Mouse (Mus musculus): ENCODE data around the gene Mgmt. TPM values are rescaled to one million over a fixed set of nuclear protein-coding genes. Genes with fewer than 3 reads are reported as not detected.

Mgmt gene
- polyA plus RNA-seq, 1 experiment from 2014 or later, result 2.0 TPM

DNA sequence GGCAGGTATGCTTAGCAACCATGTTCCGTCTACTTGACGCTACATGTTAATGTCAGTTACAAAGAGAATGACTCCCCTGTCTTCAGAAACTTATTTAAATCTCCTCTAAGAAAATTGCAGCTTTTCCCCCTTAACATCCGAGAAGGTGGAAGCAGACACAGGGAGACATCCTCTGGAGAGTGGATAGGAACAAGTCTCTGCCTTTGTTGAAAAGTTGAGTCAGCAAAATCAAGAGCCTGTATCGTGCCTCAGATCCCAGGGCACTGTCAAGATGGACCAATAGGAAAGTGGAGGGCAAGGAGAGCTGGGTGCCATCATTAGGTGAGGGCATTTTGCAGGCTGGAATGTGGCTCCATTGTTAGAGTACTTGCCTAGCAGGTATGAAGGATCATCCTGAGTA, 172.6 kb downstream of the Mgmt start:
- Histone ChIP-seq H3K9me3 (no peaks in the 10 kb centered on the region), H3K4me2 (no peak overlapping the region), H3K9ac (no peak overlapping the region), H3K4me1 (replicated peaks) (peaks cover 17% of the 10 kb centered on the region), H3K27me3 (0 out of 2 replicates have a peak, but pooled peaks cover 3% of the 10 kb centered on the region), H3K4me3 (no peak overlapping the region), H3K27ac (replicated peaks) (no peak overlapping the region), H3K36me3 (no peaks in the 10 kb centered on the region)
- ATAC-seq (ENCODE audit: low read depth), result no peak
- WGBS, result 88% methylated on average over 4 of the region's 4 CpGs

DNA sequence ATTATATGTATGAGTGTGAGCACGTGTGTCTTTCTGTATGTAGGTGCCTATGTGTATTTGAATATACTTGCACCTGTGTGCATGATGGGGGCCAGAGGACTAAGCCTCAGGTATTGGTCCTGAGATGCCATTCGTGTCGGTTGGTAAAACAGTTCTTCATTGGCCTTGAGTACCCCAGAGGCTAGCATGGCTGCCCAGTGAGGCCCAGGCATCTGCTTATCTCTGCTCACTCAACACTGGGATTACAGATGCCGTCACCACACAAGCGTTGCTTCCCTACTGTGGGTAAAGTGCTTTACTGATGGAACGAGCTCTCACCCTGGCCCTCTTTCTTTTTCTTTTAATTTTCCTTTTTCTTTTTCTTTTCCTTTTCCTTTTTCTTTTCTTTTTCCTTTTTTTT, 173.3 kb downstream of the Mgmt start:
- ATAC-seq (ENCODE audit: low read depth), result no peak
- H3K4me2 ChIP-seq, result no peak overlapping the region
- H3K27me3 ChIP-seq, result 0 out of 2 replicates have a peak, but pooled peaks cover 3% of the 10 kb centered on the region
- H3K4me1 ChIP-seq (replicated peaks), result peaks cover 17% of the 10 kb centered on the region
- H3K27ac ChIP-seq (replicated peaks), result no peak overlapping the region
- no peak overlapping the region for H3K9ac ChIP-seq
- no peaks in the 10 kb centered on the region for H3K9me3 ChIP-seq
- no peaks in the 10 kb centered on the region for H3K36me3 ChIP-seq
- H3K4me3 ChIP-seq, result no peak overlapping the region
- 89% methylated on average over 6 of the region's 6 CpGs for WGBS

DNA sequence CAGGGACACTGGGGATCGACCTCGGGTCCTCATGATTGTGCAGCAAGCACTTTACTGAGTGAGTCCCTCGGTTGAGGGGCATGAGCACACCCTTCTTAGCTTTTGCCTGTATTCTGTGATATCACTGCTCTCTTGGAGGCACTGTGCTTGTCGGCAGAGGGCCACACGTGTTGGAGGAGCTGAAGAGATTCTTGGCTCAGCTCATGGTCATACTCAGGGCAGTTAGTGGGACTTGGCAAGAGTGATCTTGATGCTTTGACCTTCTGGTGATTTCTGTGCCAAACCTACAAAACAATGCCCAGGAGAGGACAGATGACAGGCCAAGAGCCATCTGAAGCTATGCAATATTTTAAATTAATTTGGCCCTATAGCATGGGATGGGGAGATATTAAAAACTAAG, 174.4 kb downstream of the Mgmt start:
- H3K9ac ChIP-seq, result no peak overlapping the region
- H3K36me3 ChIP-seq, result no peaks in the 10 kb centered on the region
- no peak overlapping the region for H3K27ac ChIP-seq (replicated peaks)
- H3K27me3 ChIP-seq, result 0 out of 2 replicates have a peak, but pooled peaks cover 3% of the 10 kb centered on the region
- no peak overlapping the region for H3K4me2 ChIP-seq
- 88% methylated on average over 5 of the region's 5 CpGs for WGBS
- no peak for ATAC-seq (ENCODE audit: low read depth)
- H3K4me3 ChIP-seq, result no peak overlapping the region
- H3K9me3 ChIP-seq, result no peaks in the 10 kb centered on the region
- H3K4me1 ChIP-seq (replicated peaks), result peaks cover 16% of the 10 kb centered on the region

DNA sequence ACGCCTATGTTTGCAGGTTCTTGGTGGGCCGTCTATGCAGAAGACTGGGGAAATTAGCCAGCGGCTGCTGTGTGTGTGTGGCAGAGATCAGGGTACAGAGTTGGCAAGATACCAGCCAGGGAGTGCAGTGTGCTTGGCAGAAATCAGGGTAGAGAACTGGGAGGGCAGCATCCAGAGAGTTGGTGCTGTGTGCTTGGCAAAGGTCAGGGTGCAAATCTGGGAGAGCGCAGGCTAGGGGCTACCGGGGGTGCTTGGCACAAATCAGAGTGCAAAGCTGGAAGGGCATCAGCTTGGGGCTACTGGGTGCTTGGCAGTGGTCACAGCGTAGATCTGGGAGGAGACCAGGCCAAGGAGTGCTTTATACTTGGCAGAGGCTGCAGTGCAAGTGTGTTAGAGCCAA, 175.4 kb downstream of the Mgmt start:
- Histone ChIP-seq H3K27me3 (0 out of 2 replicates have a peak, but pooled peaks cover 3% of the 10 kb centered on the region), H3K27ac (replicated peaks) (no peak overlapping the region), H3K9me3 (no peaks in the 10 kb centered on the region), H3K4me1 (replicated peaks) (peaks cover 8% of the 10 kb centered on the region), H3K4me3 (no peak overlapping the region), H3K36me3 (no peaks in the 10 kb centered on the region), H3K9ac (no peak overlapping the region), H3K4me2 (no peak overlapping the region)
- 95% methylated on average over 6 of the region's 6 CpGs for WGBS
- ATAC-seq (ENCODE audit: low read depth), result no peak

DNA sequence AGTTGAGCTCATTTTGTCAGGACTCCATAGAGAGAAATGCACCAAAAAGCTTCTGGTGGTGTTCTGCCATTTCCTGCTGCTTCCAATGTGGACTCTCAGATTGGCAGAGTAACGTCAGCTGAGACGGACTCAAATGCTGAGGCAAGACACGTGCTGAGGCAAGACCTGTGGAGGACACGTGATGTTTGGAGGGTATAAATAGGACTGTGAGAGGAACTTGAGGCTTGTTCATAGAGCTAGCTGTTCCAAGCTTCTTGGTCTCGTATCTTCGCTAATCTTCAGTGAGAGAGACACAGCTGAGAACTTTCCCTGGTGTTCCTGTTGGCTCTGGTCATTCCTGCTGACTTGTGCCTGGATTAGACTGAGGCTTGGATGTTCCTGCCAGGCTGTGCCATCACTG, 176.9 kb downstream of the Mgmt start:
- 89% methylated on average over 6 of the region's 6 CpGs for WGBS
- H3K9me3 ChIP-seq, result no peaks in the 10 kb centered on the region
- H3K4me3 ChIP-seq, result no peak overlapping the region
- peaks cover 5% of the 10 kb centered on the region; the same call in 1 of the 2 replicates for H3K4me1 ChIP-seq (replicated peaks)
- 0 out of 2 replicates have a peak, but pooled peaks cover 6% of the 10 kb centered on the region for H3K27me3 ChIP-seq
- H3K36me3 ChIP-seq, result no peaks in the 10 kb centered on the region
- no peak overlapping the region for H3K27ac ChIP-seq (replicated peaks)
- no peak for ATAC-seq (ENCODE audit: low read depth)
- no peak overlapping the region for H3K9ac ChIP-seq
- no peak overlapping the region for H3K4me2 ChIP-seq

DNA sequence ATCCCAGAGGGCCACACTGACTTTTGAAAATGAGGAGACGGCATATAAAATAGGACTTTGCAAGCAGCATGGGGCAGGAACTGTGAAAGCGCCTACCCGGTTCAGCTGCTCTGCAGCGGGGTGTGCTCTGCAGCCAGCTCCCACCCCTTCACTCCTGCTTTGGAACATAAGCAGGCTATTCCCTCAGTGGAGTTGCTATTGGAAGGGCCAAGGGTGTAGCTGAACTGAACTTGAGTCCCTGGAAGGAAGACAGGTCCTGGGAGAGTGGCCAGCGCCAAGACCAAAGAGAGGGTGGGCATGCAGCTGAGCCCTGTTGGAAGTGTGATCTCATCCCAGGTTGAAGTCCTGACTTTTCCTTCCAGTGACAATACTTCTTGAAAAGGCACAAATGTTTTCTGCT, 179.5 kb downstream of the Mgmt start:
- Histone ChIP-seq H3K27me3 (0 out of 2 replicates have a peak, but pooled peaks cover 6% of the 10 kb centered on the region), H3K9me3 (no peaks in the 10 kb centered on the region), H3K4me3 (no peak overlapping the region), H3K36me3 (no peaks in the 10 kb centered on the region), H3K27ac (replicated peaks) (no peak overlapping the region), H3K4me1 (replicated peaks) (peaks cover 5% of the 10 kb centered on the region; the same call in 1 of the 2 replicates), H3K4me2 (no peak overlapping the region), H3K9ac (no peak overlapping the region)
- WGBS, result 72% methylated on average over 5 of the region's 5 CpGs
- ATAC-seq (ENCODE audit: low read depth), result no peak

DNA sequence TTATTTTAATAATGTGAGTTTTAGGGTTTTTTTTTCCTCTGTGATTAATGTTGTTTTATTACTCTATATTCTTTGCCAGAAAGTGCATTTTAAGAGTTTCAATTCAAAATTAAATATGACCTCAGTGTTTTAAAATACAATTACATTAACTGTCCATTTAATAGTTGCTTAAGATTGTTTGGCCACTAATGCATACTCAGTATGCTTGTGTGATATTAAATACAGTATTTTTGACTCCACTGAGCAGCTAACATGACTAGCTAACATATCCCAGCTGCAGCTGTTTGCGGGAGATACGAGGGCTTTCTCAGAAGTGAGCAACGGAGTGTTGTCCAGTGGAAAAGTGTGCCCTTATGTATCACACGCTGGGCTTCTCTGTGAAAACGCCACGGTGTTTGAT, 179.9 kb downstream of the Mgmt start:
- Histone ChIP-seq H3K4me3 (no peak overlapping the region), H3K4me1 (replicated peaks) (peaks cover 5% of the 10 kb centered on the region; the same call in 1 of the 2 replicates), H3K9me3 (no peaks in the 10 kb centered on the region), H3K36me3 (no peaks in the 10 kb centered on the region), H3K9ac (no peak overlapping the region), H3K27ac (replicated peaks) (no peak overlapping the region), H3K4me2 (no peak overlapping the region), H3K27me3 (0 out of 2 replicates have a peak, but pooled peaks cover 6% of the 10 kb centered on the region)
- no peak for ATAC-seq (ENCODE audit: low read depth)
- WGBS, result 81% methylated on average over 6 of the region's 6 CpGs

DNA sequence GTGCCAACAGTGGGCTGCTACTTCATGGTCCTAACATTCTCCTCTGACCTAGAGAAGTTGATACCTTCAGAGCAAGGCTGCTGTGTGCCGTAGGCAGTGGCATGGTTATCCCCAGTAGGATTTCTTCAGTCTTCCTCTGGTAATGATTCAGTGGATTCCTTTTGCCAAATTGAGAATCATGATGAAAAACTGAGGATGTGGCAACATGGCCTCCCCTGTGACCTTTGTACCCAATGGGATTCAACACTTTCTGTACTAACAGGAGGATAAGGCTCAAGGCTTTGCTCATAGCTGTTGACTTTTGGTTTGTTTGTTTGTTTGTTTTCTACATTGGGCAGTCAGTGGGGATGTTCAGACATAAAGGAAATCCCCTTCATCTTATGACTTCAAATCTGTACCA, 180.9 kb downstream of the Mgmt start:
- no peak overlapping the region for H3K27ac ChIP-seq (replicated peaks)
- 0 out of 2 replicates have a peak, but pooled peaks cover 6% of the 10 kb centered on the region for H3K27me3 ChIP-seq
- WGBS, result 95% methylated on average over 1 of the region's 1 CpGs
- H3K9ac ChIP-seq, result no peak overlapping the region
- no peak overlapping the region for H3K4me2 ChIP-seq
- no peaks in the 10 kb centered on the region for H3K9me3 ChIP-seq
- no peak overlapping the region for H3K4me3 ChIP-seq
- no peak for ATAC-seq (ENCODE audit: low read depth)
- H3K36me3 ChIP-seq, result no peaks in the 10 kb centered on the region
- peaks cover 5% of the 10 kb centered on the region; the same call in 1 of the 2 replicates for H3K4me1 ChIP-seq (replicated peaks)

DNA sequence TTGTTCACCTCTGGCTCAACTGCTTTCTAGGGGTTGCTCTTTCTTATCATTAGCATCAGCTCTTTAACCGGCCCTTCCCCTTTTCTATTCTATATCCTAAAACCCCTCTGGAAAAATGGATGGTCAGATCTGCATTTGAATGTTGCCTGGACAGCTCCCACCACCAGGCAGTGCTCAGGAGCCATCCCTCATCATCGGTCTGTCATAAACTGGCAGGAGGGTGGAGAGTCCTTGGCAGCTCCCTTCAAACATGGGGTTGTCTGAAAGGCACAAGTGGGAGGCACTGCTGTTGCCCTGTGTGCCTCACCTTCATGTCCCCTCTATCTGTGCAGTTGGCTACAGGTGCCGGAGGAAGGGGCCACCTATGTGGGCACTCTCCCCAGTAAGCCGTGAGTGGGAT, 185.8 kb downstream of the Mgmt start:
- Histone ChIP-seq H3K9me3 (no peaks in the 10 kb centered on the region), H3K4me1 (replicated peaks) (peaks cover 22% of the 10 kb centered on the region), H3K27ac (replicated peaks) (no peak overlapping the region), H3K36me3 (no peaks in the 10 kb centered on the region), H3K9ac (no peak overlapping the region), H3K4me3 (no peak overlapping the region), H3K27me3 (peaks cover 14% of the 10 kb centered on the region), H3K4me2 (no peak overlapping the region)
- 90% methylated on average over 4 of the region's 4 CpGs for WGBS
- ATAC-seq (ENCODE audit: low read depth), result no peak

DNA sequence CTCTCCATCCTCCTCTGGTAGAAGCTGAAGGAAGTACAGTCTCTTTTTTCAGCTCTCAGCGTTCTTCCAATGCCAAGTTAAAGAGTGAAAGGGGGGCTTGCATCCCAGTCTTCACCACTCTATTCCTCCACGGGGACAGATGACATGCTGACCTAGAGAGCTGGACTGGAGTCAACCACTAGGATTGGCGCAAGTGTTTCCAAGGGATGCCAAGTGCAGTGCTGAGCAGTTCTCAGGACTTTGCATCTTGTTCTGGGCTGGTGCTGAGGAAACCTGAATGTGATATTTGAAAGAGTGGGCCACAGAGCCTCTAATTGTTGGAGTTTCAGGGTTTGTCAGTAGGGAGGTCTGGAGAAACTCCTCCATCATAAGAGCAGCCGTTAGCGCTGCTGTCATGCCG, 187.8 kb downstream of the Mgmt start:
- no peak for ATAC-seq (ENCODE audit: low read depth)
- Histone ChIP-seq H3K27ac (replicated peaks) (no peak overlapping the region), H3K4me1 (replicated peaks) (peaks cover 40% of the 10 kb centered on the region), H3K36me3 (no peaks in the 10 kb centered on the region), H3K27me3 (peaks cover 13% of the 10 kb centered on the region), H3K9me3 (no peaks in the 10 kb centered on the region), H3K4me3 (no peak overlapping the region), H3K4me2 (no peak overlapping the region), H3K9ac (no peak overlapping the region)
- WGBS, result 58% methylated on average over 6 of the region's 6 CpGs

DNA sequence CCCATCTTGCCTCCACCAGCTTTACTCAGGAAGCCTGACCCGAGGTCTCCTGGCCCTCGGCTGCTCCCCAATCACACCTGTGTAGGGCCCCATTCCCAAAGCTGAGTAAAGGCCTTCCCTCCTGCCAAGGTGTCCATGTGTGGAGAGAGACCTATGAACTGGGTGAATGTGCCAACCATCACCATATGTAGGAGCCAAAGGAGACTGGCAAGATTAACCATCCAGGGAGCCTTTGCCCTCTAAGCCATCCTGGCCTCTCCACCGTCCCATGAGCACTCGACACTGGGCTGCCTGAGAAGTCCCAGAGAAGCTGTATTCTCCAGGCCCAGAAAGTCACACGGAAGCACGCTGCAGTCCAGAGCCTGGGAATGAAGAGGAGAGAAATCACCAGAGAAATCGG, 190.2 kb downstream of the Mgmt start:
- H3K27ac ChIP-seq (replicated peaks), result no peak overlapping the region
- H3K9ac ChIP-seq, result no peak overlapping the region
- no peaks in the 10 kb centered on the region for H3K36me3 ChIP-seq
- H3K9me3 ChIP-seq, result no peaks in the 10 kb centered on the region
- WGBS, result 92% methylated on average over 7 of the region's 7 CpGs
- peaks cover 13% of the 10 kb centered on the region for H3K27me3 ChIP-seq
- H3K4me3 ChIP-seq, result no peak overlapping the region
- peaks cover 43% of the 10 kb centered on the region for H3K4me1 ChIP-seq (replicated peaks)
- H3K4me2 ChIP-seq, result no peak overlapping the region
- ATAC-seq (ENCODE audit: low read depth), result no peak

DNA sequence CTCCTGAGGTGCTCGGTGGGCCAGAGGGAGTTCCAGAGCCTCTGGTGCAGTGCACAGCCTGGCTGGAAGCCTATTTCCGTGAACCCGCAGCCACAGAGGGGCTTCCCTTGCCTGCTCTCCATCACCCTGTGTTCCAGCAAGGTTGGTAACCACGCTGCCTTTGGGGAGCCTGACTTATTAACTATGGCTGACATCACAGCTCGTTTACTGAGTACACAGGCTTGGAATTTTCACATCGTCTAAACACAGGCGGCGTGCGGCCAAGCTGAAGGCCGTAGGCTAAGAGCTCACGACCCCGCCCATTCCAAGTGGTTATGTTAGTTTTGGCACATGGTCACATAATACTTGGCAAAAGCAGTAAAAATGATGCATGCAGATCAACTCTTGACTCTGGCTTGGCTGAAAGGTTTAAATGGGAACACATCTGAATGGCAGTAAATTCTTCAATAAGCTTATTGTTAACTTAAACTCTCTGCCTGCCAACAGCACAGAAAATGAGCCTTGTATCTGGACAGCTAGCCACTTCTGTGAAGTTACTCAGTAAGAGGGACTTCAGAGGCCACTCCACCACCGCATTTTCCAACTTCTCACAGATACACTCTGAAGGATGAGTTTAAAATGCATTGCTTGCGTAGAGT, 191.7 kb downstream of the Mgmt start:
- peaks cover 13% of the 10 kb centered on the region for H3K27me3 ChIP-seq
- 28% methylated on average over 14 of the region's 14 CpGs for WGBS
- H3K4me1 ChIP-seq (replicated peaks), result peaks cover 45% of the 10 kb centered on the region
- H3K4me3 ChIP-seq, result no peak overlapping the region
- peak overlapping the region; percentile 71 for H3K27ac ChIP-seq (replicated peaks)
- H3K9ac ChIP-seq, result no peak overlapping the region
- 0 out of 2 replicates have a peak overlapping the region, but pooled peaks have one; percentile 0 for H3K4me2 ChIP-seq
- no peaks in the 10 kb centered on the region for H3K36me3 ChIP-seq
- no peaks in the 10 kb centered on the region for H3K9me3 ChIP-seq
- ATAC-seq (ENCODE audit: low read depth), result 0 out of 2 replicates have a peak, but pooled peaks have one; percentile 43

DNA sequence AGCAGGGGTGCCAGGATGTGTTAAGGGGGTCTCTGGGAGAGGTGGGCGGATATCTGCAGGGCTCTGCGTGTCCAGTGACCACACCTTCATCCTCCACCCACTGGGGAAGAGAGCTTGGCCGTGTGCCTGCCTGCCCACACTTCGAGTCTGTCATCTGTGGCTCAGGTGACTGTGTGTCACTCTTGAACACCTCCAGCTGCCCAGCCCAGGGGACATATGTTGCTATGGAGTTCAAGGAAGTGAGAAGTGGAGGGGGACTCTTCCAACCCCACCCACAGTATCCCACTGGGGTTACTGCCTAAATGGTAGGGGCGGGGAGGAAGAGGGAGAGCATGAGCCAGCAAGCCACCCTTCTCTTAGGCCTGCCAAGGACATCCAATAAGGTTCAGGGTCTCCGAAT, 192.7 kb downstream of the Mgmt start:
- no peaks in the 10 kb centered on the region for H3K9me3 ChIP-seq
- H3K27ac ChIP-seq (replicated peaks), result no peak overlapping the region
- H3K27me3 ChIP-seq, result peaks cover 10% of the 10 kb centered on the region
- WGBS, result 77% methylated on average over 6 of the region's 6 CpGs
- no peak overlapping the region for H3K4me3 ChIP-seq
- no peak overlapping the region for H3K4me2 ChIP-seq
- H3K9ac ChIP-seq, result no peak overlapping the region
- ATAC-seq (ENCODE audit: low read depth), result no peak
- no peaks in the 10 kb centered on the region for H3K36me3 ChIP-seq
- H3K4me1 ChIP-seq (replicated peaks), result peaks cover 50% of the 10 kb centered on the region

Data from neural tube, embryonic 13.5 days (tissue).